Mouse (Mus musculus) small intestine, adult 2 months (tissue): ENCODE results near the gene Gm17689. TPM values are rescaled to one million over a fixed set of nuclear protein-coding genes. Genes with fewer than 3 reads are reported as not detected.

Source experiments
- H3K27ac ChIP-seq: fragments of 200-500 bp; 2 replicates; pipeline ENCODE4 v1.5.1; 2012; ENCODE audit warnings: low read depth, low read length, control low read depth, inconsistent platforms; ENCODE audit not compliant: insufficient read depth
- H3K27me3 ChIP-seq: fragments of 200-500 bp; 2 replicates; pipeline ENCODE4 v1.6.1; 2012; ENCODE audit warnings: mild to moderate bottlenecking, moderate library complexity, low read length, inconsistent platforms; ENCODE audit not compliant: control insufficient read depth, insufficient read depth
- H3K36me3 ChIP-seq: fragments of 200-500 bp; 2 replicates; pipeline ENCODE4 v1.6.1; 2012; ENCODE audit warnings: mild to moderate bottlenecking, low read length, control low read depth, inconsistent platforms; ENCODE audit not compliant: control insufficient read depth, insufficient read depth
- H3K4me1 ChIP-seq: fragments of 200-500 bp; 2 replicates; pipeline ENCODE4 v1.6.1; 2012; ENCODE audit warnings: low read length, inconsistent platforms, mixed read lengths; ENCODE audit not compliant: control insufficient read depth, insufficient read depth, insufficient read length
- H3K4me3 ChIP-seq: fragments of 200-500 bp; 2 replicates; pipeline ENCODE4 v1.5.1; 2012; ENCODE audit warnings: low read depth, mild to moderate bottlenecking, control low read depth, inconsistent platforms, low read length, moderate library complexity
- CTCF ChIP-seq: fragments of 200-500 bp; IDR thresholded peaks from 2 replicates; pipeline ENCODE4 v1.5.1; 2012; ENCODE audit warnings: low read depth, mild to moderate bottlenecking, control low read depth, inconsistent platforms, low read length, moderate library complexity, mixed read lengths; ENCODE audit not compliant: insufficient replicate concordance, insufficient read length; ENCODE audit errors: extremely low read depth
- POLR2A ChIP-seq: fragments of 200-500 bp; IDR thresholded peaks from 2 replicates; pipeline ENCODE4 v1.6.1; 2012; ENCODE audit warnings: low read depth, mild to moderate bottlenecking, control low read depth, inconsistent platforms, low read length, moderate library complexity
- WGBS: fragments of 180-500 bp; shearing (Covaris S2); methylation state at CpG from one replicate; pipeline ENCODE4 v1.1.7; 2018; 5-methylcytosine and 5-hydroxymethylcytosine counted together
- polyA plus RNA-seq: library from polyadenylated mRNA; depleted of rRNA; stranded (reverse); fragments of >200 nt; gene quantifications from 2 replicates; pipeline ENCODE4 v1.2.3, GENCODE M21; 2012; rRNA removed

The Gm17689 gene
- not detected in 2 replicates for polyA plus RNA-seq

DNA sequence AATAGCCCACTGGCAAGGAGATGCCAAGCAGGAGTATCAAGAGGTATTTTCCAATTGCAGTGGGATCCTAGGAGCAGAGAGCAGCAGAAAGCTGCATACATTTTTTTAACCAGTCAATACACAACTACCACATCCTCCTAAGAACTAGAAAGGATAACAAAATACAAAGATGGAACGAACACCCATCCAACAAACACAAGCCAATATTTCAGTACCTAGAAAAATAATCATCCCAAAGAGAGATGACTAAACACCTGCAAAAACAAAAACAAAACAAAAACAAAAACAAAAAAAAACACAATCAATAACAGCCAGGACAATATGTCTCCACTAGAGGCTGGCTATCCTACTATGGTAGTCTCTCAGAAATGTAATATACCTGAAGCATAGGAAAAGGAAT is at the start of gene Gm17689:
Gene Gm17689, minus strand, starts transcription at position 101 of the 400 bp plus-strand sequence.
- Histone ChIP-seq H3K36me3 (no peaks in the 10 kb centered on the region), H3K4me1 (no peaks in the 10 kb centered on the region), H3K4me3 (no peak within 1 kb of the TSS), H3K27me3 (no peaks in the 10 kb centered on the region), H3K27ac (no peak within 1 kb of the TSS)
- TF ChIP-seq CTCF (no peak), POLR2A (no peak)
- WGBS, result 61% methylated on average over 1 of the region's 1 CpGs

DNA sequence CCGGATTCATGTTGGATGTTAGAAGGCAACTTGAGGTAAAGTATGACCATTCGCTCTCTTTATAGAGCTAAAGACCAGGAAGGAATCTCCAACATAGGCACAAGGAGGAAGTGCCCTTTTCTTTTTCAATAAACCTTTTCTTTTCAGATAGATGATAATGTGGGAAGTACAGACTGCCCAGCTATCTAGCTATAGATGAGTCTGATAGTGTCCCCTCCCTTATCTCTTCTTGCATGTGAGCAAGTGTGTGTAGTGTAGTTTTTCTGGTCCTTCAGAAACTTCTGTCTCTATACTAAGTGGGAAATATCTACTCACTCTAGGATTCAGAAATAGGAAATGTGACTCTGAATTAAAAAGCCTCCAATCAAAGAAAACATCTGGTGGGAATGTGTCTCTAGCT is 40.6 kb downstream of the Gm17689 start, which contains the start of gene Gm5615:
Gene Gm5615, minus strand, starts transcription at position 101 of the 400 bp plus-strand sequence.
- 91% methylated on average over 2 of the region's 2 CpGs for WGBS
- Histone ChIP-seq H3K4me3 (no peak within 1 kb of the TSS), H3K4me1 (no peaks in the 10 kb centered on the region), H3K36me3 (no peaks in the 10 kb centered on the region), H3K27me3 (no peaks in the 10 kb centered on the region), H3K27ac (no peak within 1 kb of the TSS)
- TF ChIP-seq POLR2A (no peak), CTCF (no peak)

Other genes with a start within 250 kb of the Gm17689 start
- not detected in 2 replicates for gene Gm7257, start 150.8 kb downstream of the Gm17689 start, polyA plus RNA-seq
- not detected in 2 replicates for gene Gm9513, start 107.0 kb downstream of the Gm17689 start, polyA plus RNA-seq
- not detected in 2 replicates for gene Gm5615, start 40.7 kb downstream of the Gm17689 start, polyA plus RNA-seq
- not detected in 2 replicates for gene A630095E13Rik, start 60.7 kb upstream of the Gm17689 start, polyA plus RNA-seq
- gene Acrv1, start 110.6 kb upstream of the Gm17689 start, polyA plus RNA-seq, result not detected in 2 replicates
- 0.41 and 0.42 TPM in 2 replicates for gene Chek1, start 144.4 kb upstream of the Gm17689 start, polyA plus RNA-seq
- gene Stt3a, start 185.0 kb upstream of the Gm17689 start, polyA plus RNA-seq, result 37.7 and 73.2 TPM in 2 replicates
- gene Ei24, start 214.8 kb upstream of the Gm17689 start, polyA plus RNA-seq, result 19.0 and 50.7 TPM in 2 replicates
- 0.20 and 0.30 TPM in 2 replicates for gene Fez1, start 239.2 kb upstream of the Gm17689 start, polyA plus RNA-seq